Mouse (Mus musculus) liver, embryonic 13.5 days (tissue): ENCODE results near the gene Ugt3a1. TPM values are rescaled to one million over a fixed set of nuclear protein-coding genes. Genes with fewer than 3 reads are reported as not detected.
"Not testable (repeated sequence)": the region's sequence is repeated elsewhere in the genome, so short reads cannot be mapped to it uniquely, and the experiment has no call there.

Source experiments
- ATAC-seq: fragments of 200-750 bp; cut with Nextera tagmentation; 2 replicates; pipeline ENCODE4 v1.8.0; 2017; ENCODE audit warnings: low read depth, mild to moderate bottlenecking, moderate number of reproducible peaks, moderate library complexity
- DNase-seq: peaks from one replicate; pipeline ENCODE4 v3.0.0; 2022
- H3K27ac ChIP-seq: fragments of 300-500 bp; sonication (generic); 2 replicates; pipeline ENCODE4 v1.5.1; 2015; ENCODE audit warnings: moderate library complexity, mild to moderate bottlenecking, inconsistent platforms
- H3K27me3 ChIP-seq: fragments of 300-500 bp; sonication (generic); 2 replicates; pipeline ENCODE4 v1.6.1; 2015; ENCODE audit warnings: mild to moderate bottlenecking, inconsistent platforms
- H3K36me3 ChIP-seq: fragments of 300-500 bp; sonication (generic); 2 replicates; pipeline ENCODE4 v1.6.1; 2015; ENCODE audit warnings: mild to moderate bottlenecking, inconsistent platforms
- H3K4me1 ChIP-seq: fragments of 300-500 bp; sonication (generic); replicated peaks from 2 replicates; pipeline ENCODE4 v1.6.1; 2015; ENCODE audit warnings: inconsistent platforms
- H3K4me2 ChIP-seq: fragments of 300-500 bp; sonication (generic); 2 replicates; pipeline ENCODE4 v1.6.1; 2015; ENCODE audit warnings: inconsistent platforms, mild to moderate bottlenecking, moderate library complexity
- H3K4me3 ChIP-seq: fragments of 300-500 bp; sonication (generic); replicated peaks from 2 replicates; pipeline ENCODE4 v1.5.1; 2015; ENCODE audit warnings: mild to moderate bottlenecking, inconsistent platforms
- H3K9ac ChIP-seq: fragments of 300-500 bp; sonication (generic); 2 replicates; pipeline ENCODE4 v1.6.1; 2015; ENCODE audit warnings: mild to moderate bottlenecking, inconsistent platforms
- H3K9me3 ChIP-seq: fragments of 300-500 bp; sonication (generic); replicated peaks from 2 replicates; pipeline ENCODE4 v1.6.1; 2016; ENCODE audit warnings: inconsistent platforms
- WGBS: fragments of 180-500 bp; shearing (Covaris S2); methylation state at CpG from one replicate; pipeline ENCODE4 v1.1.7; 2015; ENCODE audit not compliant: insufficient replicate concordance; 5-methylcytosine and 5-hydroxymethylcytosine counted together
- polyA plus RNA-seq: library from polyadenylated mRNA; unstranded; fragments of >200 nt; fragmentation: Nextera tagmentation; extraction: Ambion mirVana; gene quantifications from 2 replicates; pipeline ENCODE4 v1.2.1, GENCODE M21; 2015

Gene Ugt3a1
- 0.48 and 0.65 TPM in 2 replicates for polyA plus RNA-seq

- Histone ChIP-seq H3K9me3 (no peaks in the 10 kb centered on the region), H3K27ac (no peak within 1 kb of the TSS), H3K27me3 (no peaks in the 10 kb centered on the region), H3K9ac (no peak within 1 kb of the TSS), H3K36me3 (no peaks in the 10 kb centered on the region), H3K4me1 (no peaks in the 10 kb centered on the region), H3K4me3 (no peak within 1 kb of the TSS), H3K4me2 (no peak within 1 kb of the TSS)
- DNase-seq (no peak), ATAC-seq (no peak)
- 76% methylated on average over 6 of the region's 6 CpGs for WGBS
These were observed at the start of gene Ugt3a1 for GRCm38 (mm10) chr15:9276838-9277295. Gene Ugt3a1 (plus strand): TSS chr15:9276888.

GRCm38 (mm10) chr15:9230917-9231316 is 45.8 kb upstream of the Ugt3a1 start:
- not testable (repeated sequence) for H3K27ac ChIP-seq, H3K27me3 ChIP-seq, H3K36me3 ChIP-seq, H3K9ac ChIP-seq, H3K4me2 ChIP-seq, H3K4me1 ChIP-seq, H3K9me3 ChIP-seq, DNase-seq, H3K4me3 ChIP-seq, ATAC-seq
- 50% methylated on average over 4 of the region's 4 CpGs for WGBS

- H3K27ac ChIP-seq, result no peak overlapping the region
- H3K4me3 ChIP-seq, result no peak overlapping the region
- no peaks in the 10 kb centered on the region for H3K4me1 ChIP-seq
- H3K9ac ChIP-seq, result no peak overlapping the region
- no peaks in the 10 kb centered on the region for H3K36me3 ChIP-seq
- H3K4me2 ChIP-seq, result no peak overlapping the region
- no peaks in the 10 kb centered on the region for H3K27me3 ChIP-seq
- no peak for DNase-seq
- no peaks in the 10 kb centered on the region for H3K9me3 ChIP-seq
- ATAC-seq, result no peak
These were observed 30.3 kb upstream of the Ugt3a1 start for GRCm38 (mm10) chr15:9246345-9246744.

GRCm38 (mm10) chr15:9252891-9253290 is 23.8 kb upstream of the Ugt3a1 start:
- no peaks in the 10 kb centered on the region for H3K4me1 ChIP-seq
- H3K4me3 ChIP-seq, result no peak overlapping the region
- no peak for DNase-seq
- no peak overlapping the region for H3K27ac ChIP-seq
- no peak for ATAC-seq
- 74% methylated on average over 3 of the region's 3 CpGs for WGBS
- no peak overlapping the region for H3K9ac ChIP-seq
- H3K9me3 ChIP-seq, result no peaks in the 10 kb centered on the region
- no peaks in the 10 kb centered on the region for H3K27me3 ChIP-seq
- no peak overlapping the region for H3K4me2 ChIP-seq
- H3K36me3 ChIP-seq, result no peaks in the 10 kb centered on the region

DNA sequence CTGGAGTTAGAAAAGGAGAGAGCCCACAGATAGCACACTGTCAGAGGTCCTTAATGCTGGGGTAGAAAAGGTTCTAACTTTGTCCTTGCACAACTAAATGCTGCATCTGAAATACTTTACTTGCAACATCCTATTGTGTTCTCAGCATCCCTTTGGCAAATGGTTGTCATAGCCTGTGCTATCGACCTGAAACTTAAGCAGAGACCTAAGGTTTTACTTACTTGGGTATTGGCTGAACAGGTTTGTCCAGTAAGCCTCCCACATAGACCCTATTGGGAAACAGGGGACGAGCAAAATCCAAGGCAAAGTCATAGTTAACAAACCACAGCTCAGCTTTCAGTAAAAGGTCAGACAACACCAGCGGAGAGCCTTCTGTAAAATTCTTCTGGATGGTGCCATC is 16.1 kb upstream of the Ugt3a1 start:
- DNase-seq, result no peak
- ATAC-seq, result no peak

GRCm38 (mm10) chr15:9271876-9272275 is 4.8 kb upstream of the Ugt3a1 start:
- no peak overlapping the region for H3K9ac ChIP-seq
- H3K27me3 ChIP-seq, result no peaks in the 10 kb centered on the region
- H3K27ac ChIP-seq, result no peak overlapping the region
- H3K4me2 ChIP-seq, result no peak overlapping the region
- H3K9me3 ChIP-seq, result no peaks in the 10 kb centered on the region
- 53% methylated on average over 7 of the region's 7 CpGs for WGBS
- no peaks in the 10 kb centered on the region for H3K36me3 ChIP-seq
- ATAC-seq, result no peak
- DNase-seq, result no peak
- H3K4me3 ChIP-seq, result no peak overlapping the region
- H3K4me1 ChIP-seq, result no peaks in the 10 kb centered on the region

More for the DNA sequence above, 16.1 kb upstream of the Ugt3a1 start:
- Histone ChIP-seq H3K27me3 (no peaks in the 10 kb centered on the region), H3K27ac (no peak overlapping the region), H3K4me2 (no peak overlapping the region), H3K9ac (no peak overlapping the region), H3K9me3 (no peaks in the 10 kb centered on the region), H3K4me1 (no peaks in the 10 kb centered on the region), H3K36me3 (no peaks in the 10 kb centered on the region), H3K4me3 (no peak overlapping the region)
- WGBS, result 44% methylated on average over 3 of the region's 3 CpGs

DNA sequence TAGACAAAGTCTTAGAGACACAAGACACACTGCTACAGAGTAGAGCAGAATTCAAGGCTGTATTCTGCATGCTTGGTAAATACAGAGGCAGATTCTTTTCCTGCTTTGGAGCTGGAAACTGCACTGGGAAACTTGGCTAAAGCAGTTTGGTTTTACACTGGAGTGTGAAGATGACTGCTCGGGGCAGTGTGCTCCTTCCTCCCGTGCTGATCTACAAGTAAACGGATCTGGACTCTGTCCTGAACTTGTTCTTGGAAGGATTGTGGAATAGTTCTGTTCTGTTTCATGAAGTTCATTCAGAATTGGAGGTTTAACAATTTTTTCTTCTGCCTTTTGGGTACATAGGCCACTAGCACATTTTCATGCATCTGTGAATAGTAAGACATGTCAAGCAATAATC is 2.3 kb downstream of the Ugt3a1 start:
- no peak overlapping the region for H3K9ac ChIP-seq
- no peak overlapping the region for H3K4me2 ChIP-seq
- no peaks in the 10 kb centered on the region for H3K36me3 ChIP-seq
- H3K27me3 ChIP-seq, result no peaks in the 10 kb centered on the region
- H3K9me3 ChIP-seq, result no peaks in the 10 kb centered on the region
- ATAC-seq (no peak), DNase-seq (no peak)
- H3K4me3 ChIP-seq, result no peak overlapping the region
- no peak overlapping the region for H3K27ac ChIP-seq
- no peaks in the 10 kb centered on the region for H3K4me1 ChIP-seq
- 63% methylated on average over 3 of the region's 3 CpGs for WGBS

GRCm38 (mm10) chr15:9279596-9279995 is 2.9 kb downstream of the Ugt3a1 start:
- Histone ChIP-seq H3K4me2 (no peak overlapping the region), H3K36me3 (no peaks in the 10 kb centered on the region), H3K27me3 (no peaks in the 10 kb centered on the region), H3K4me1 (no peaks in the 10 kb centered on the region), H3K4me3 (no peak overlapping the region), H3K9ac (no peak overlapping the region), H3K9me3 (no peaks in the 10 kb centered on the region), H3K27ac (no peak overlapping the region)
- ATAC-seq (no peak), DNase-seq (no peak)
- 70% methylated on average over 3 of the region's 3 CpGs for WGBS

- DNase-seq (no peak), ATAC-seq (no peak)
- no peaks in the 10 kb centered on the region for H3K36me3 ChIP-seq
- no peaks in the 10 kb centered on the region for H3K27me3 ChIP-seq
- no peak overlapping the region for H3K27ac ChIP-seq
- H3K4me3 ChIP-seq, result no peak overlapping the region
- 64% methylated on average over 2 of the region's 2 CpGs for WGBS
- H3K9me3 ChIP-seq, result no peaks in the 10 kb centered on the region
- H3K9ac ChIP-seq, result no peak overlapping the region
- no peak overlapping the region for H3K4me2 ChIP-seq
- H3K4me1 ChIP-seq, result no peaks in the 10 kb centered on the region
These were observed 6.5 kb downstream of the Ugt3a1 start for GRCm38 (mm10) chr15:9283165-9283564.

- H3K27ac ChIP-seq, result no peak overlapping the region
- 44% methylated on average over 2 of the region's 2 CpGs for WGBS
- no peaks in the 10 kb centered on the region for H3K27me3 ChIP-seq
- H3K9ac ChIP-seq, result no peak overlapping the region
- H3K36me3 ChIP-seq, result no peaks in the 10 kb centered on the region
- H3K4me1 ChIP-seq, result no peaks in the 10 kb centered on the region
- H3K4me2 ChIP-seq, result no peak overlapping the region
- DNase-seq, result no peak
- H3K9me3 ChIP-seq, result no peaks in the 10 kb centered on the region
- no peak overlapping the region for H3K4me3 ChIP-seq
- ATAC-seq, result no peak
These were observed 13.0 kb downstream of the Ugt3a1 start for GRCm38 (mm10) chr15:9289660-9290059.

GRCm38 (mm10) chr15:9305978-9306692 is 29.4 kb downstream of the Ugt3a1 start:
- Histone ChIP-seq H3K4me2 (no peak overlapping the region), H3K27me3 (no peaks in the 10 kb centered on the region), H3K4me3 (no peak overlapping the region), H3K9me3 (no peaks in the 10 kb centered on the region), H3K9ac (no peak overlapping the region), H3K36me3 (no peaks in the 10 kb centered on the region), H3K4me1 (no peaks in the 10 kb centered on the region), H3K27ac (no peak overlapping the region)
- ATAC-seq, result no peak
- DNase-seq, result no peak
- 56% methylated on average over 8 of the region's 8 CpGs for WGBS

- Histone ChIP-seq H3K4me1 (no peaks in the 10 kb centered on the region), H3K27me3 (no peaks in the 10 kb centered on the region), H3K27ac (no peak overlapping the region), H3K9ac (no peak overlapping the region), H3K9me3 (no peaks in the 10 kb centered on the region), H3K4me3 (no peak overlapping the region), H3K36me3 (no peaks in the 10 kb centered on the region), H3K4me2 (no peak overlapping the region)
- ATAC-seq, result no peak
- no peak for DNase-seq
- WGBS, result 51% methylated on average over 2 of the region's 2 CpGs
These were observed 57.9 kb downstream of the Ugt3a1 start for GRCm38 (mm10) chr15:9334596-9334995.
